Comparison of ENCODE assay signal across 24 mouse cellular contexts in the genomic region with DNA sequence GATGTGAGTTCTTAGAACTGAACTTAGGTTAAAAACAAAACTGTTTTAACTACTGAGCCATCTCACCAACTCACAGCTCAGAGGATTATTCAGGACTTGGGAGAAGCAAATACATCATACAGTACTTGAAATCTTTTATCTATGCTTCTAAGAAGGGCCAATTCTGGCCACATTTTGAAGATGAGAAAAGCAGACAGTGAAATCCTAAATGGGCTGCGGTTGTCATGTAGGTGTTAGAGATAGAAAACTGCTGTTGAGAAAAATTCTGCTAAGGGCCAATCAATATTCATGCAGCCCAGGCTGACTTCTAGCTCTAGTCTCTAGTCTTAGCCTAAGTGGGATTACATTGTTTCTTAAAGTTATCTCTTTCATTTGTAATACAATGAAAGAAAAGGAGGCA.
"Had no signal": no experiment of that assay in that cellular context is flagged by ENCODE, and none has a peak within 500 bp of the region (broad histone marks: within the 10 kb centered on the region; RNA-seq: fewer than 3 reads in every experiment).

No protein-coding gene starts in this region.

- H3K9ac ChIP-seq: heart, embryonic 13.5 days; heart, embryonic 15.5 days; hindbrain, embryonic 13.5 days; hindbrain, embryonic 15.5 days; kidney, embryonic 15.5 days; limb, embryonic 13.5 days had no signal

- DNase-seq: gastrocnemius, postnatal 14 days; gastrocnemius, postnatal 36 days; heart, adult 11 months; heart, adult 2 months; heart, postnatal 14 days; heart, postnatal 36 days; kidney, adult 11 months; kidney, adult 2 months; kidney, adult 9 months; kidney, postnatal 14 days; kidney, postnatal 36 days; layer of hippocampus, adult 9-11 months; layer of hippocampus, postnatal 36 days; left cerebral cortex, postnatal 4 days had no signal

- H3K9me3 ChIP-seq: heart, embryonic 13.5 days; heart, embryonic 15.5 days; hindbrain, embryonic 13.5 days; hindbrain, embryonic 15.5 days; kidney, embryonic 15.5 days; limb, embryonic 13.5 days had no signal

- H3K4me1 ChIP-seq: heart, embryonic 15.5 days; hindbrain, embryonic 13.5 days; hindbrain, embryonic 15.5 days; kidney, embryonic 15.5 days; limb, embryonic 13.5 days had no signal

- H3K4me3 ChIP-seq: heart, adult 2 months; heart, embryonic 13.5 days; heart, embryonic 15.5 days; hindbrain, embryonic 13.5 days; hindbrain, embryonic 15.5 days; kidney, embryonic 15.5 days; limb, embryonic 13.5 days had no signal

- H3K27me3 ChIP-seq: heart, embryonic 13.5 days; heart, embryonic 15.5 days; hindbrain, embryonic 13.5 days; hindbrain, embryonic 15.5 days; kidney, embryonic 15.5 days; limb, embryonic 13.5 days had no signal

- H3K4me2 ChIP-seq: heart, embryonic 11.5 days; heart, embryonic 13.5 days; heart, embryonic 15.5 days; hindbrain, embryonic 13.5 days; hindbrain, embryonic 15.5 days; kidney, embryonic 15.5 days; limb, embryonic 13.5 days had no signal

- ATAC-seq: hindbrain, postnatal 0 days; intestine, embryonic 16.5 days had no signal

- H3K27ac ChIP-seq: heart, adult 2 months; heart, embryonic 13.5 days; heart, embryonic 15.5 days; hindbrain, embryonic 13.5 days; hindbrain, embryonic 15.5 days; hindbrain, postnatal 0 days; kidney, embryonic 15.5 days; kidney, postnatal 0 days; limb, embryonic 13.5 days had no signal
